Mouse (Mus musculus) myocyte (in vitro differentiated cells): ENCODE data around the gene BC051019.

Source experiments
- POLR2A ChIP-seq: IDR thresholded peaks from one replicate; pipeline ENCODE4 v1.6.1; 2011; ENCODE audit warnings: low read depth, mild to moderate bottlenecking, control low read depth, moderate library complexity; ENCODE audit not compliant: insufficient read length
- REST ChIP-seq: IDR thresholded peaks from one replicate; pipeline ENCODE4 v1.6.1; 2011; ENCODE audit warnings: mild to moderate bottlenecking, control low read depth, moderate library complexity; ENCODE audit not compliant: insufficient read depth, insufficient read length
- SRF ChIP-seq: IDR thresholded peaks from one replicate; pipeline ENCODE4 v1.6.1; 2011; ENCODE audit warnings: low read depth; ENCODE audit not compliant: control insufficient read depth, insufficient read length
- TCF12 ChIP-seq: IDR thresholded peaks from one replicate; pipeline ENCODE4 v1.6.1; 2011; ENCODE audit warnings: mild to moderate bottlenecking, control low read depth; ENCODE audit not compliant: poor library complexity, insufficient read depth, severe bottlenecking

- TF ChIP-seq POLR2A (no peak), SRF (no peak), REST (no peak), TCF12 (no peak)
Observed at GRCm38 (mm10) chr7:109702721-109703120, 20.9 kb downstream of the BC051019 start.
